Mouse (Mus musculus): ENCODE measurements around the gene Vcpkmt. TPM values are rescaled to one million over a fixed set of nuclear protein-coding genes. Genes with fewer than 3 reads are reported as not detected.
A peak's percentile ranks its signal among the peaks of the same experiment; 100 is the strongest.
"Not testable (repeated sequence)": the region's sequence is repeated elsewhere in the genome, so short reads cannot be mapped to it uniquely, and the experiment has no call there.

Gene Vcpkmt
- polyA plus RNA-seq, 1 experiment from 2014 or later, result 22.8 TPM

DNA sequence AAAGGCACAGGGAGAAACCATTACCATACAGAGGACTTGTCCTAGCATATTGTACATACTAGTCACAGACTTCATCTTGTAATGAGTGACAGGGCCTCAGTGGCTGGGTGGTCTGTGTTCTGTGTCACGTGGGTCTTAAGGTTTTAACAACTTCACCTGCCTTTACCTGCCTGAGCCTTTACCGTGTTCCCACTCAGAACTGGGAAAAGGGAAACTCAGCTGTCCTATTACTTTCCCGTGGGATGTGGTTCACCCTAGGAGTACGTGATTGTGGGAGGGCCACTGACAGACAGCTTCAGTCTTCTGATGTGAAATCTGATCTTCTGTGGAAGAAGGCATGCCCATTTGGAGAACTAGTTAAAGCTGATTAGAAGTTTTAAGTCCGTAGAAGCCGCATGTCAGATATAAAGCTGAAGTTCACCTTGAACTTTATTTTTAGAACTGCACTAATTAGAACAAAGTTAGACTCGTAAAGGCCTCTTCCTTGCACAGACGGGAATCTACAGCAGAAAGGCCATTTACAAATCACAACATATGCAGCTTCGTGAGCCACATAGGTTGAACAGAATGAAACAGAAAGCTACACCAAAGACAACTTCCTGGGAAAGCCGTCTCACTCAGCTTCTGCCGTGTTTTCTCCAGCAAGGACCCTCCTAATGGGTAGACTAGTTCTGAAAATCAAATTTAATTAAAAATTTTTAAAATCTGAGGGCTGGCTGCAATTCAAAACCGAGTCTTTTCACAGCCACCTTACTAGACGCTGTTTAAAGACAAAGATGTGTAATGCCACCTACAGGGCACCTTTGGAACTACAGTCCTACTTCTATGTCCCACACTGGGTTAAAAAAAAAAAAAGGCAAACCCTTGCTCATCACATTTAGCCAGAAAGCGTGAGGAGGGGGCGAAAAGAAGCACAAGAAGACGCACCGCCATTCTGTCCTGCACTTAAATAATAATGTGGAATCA lies 8.6 kb downstream of the Vcpkmt start:
- no peak for ATAC-seq (replicated peaks; ENCODE audit: insufficient number of reproducible peaks, low FRiP score, low TSS enrichment)
- Histone ChIP-seq H3K4me2 (peak overlapping the region; percentile 58), H3K9ac (ENCODE audit: low read depth, low read length) (peak overlapping the region; percentile 61), H3K27me3 (ENCODE audit: control insufficient read depth, insufficient read depth, low read length) (no peaks in the 10 kb centered on the region), H3K36me3 (ENCODE audit: control insufficient read depth, insufficient read depth, low read length) (peaks cover 9% of the 10 kb centered on the region), H3K9me3 (replicated peaks; ENCODE audit: control insufficient read depth, low read length) (no peaks in the 10 kb centered on the region), H3K4me1 (ENCODE audit: control insufficient read depth, insufficient read depth, low read length) (no peaks in the 10 kb centered on the region), H3K27ac (ENCODE audit: low read depth, low read length) (no peak overlapping the region), H3K4me3 (ENCODE audit: low read depth, low read length) (peak overlapping the region; percentile 32)
- WGBS (ENCODE audit: insufficient replicate concordance), result 28% methylated on average over 17 of the region's 17 CpGs

DNA sequence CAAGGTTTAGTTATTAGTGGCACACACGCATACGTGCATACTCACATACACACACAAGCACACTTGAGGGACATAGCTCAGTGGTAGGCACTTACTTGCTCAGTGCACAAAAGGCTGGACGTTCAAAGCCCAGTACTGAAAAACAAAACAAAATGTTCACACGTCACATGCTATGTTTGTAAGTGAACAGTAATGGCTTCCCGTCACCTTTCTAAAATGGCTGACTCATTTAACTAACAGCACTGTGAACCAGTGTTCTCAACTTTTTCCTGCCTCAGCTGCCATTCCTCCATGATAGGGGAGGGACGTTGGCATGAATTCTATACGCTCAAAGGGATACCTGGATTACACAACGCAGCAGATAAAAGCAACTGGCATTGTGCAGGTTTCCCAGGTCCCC lies 9.6 kb downstream of the Vcpkmt start:
- no peak for ATAC-seq (replicated peaks; ENCODE audit: insufficient number of reproducible peaks, low FRiP score, low TSS enrichment)
- Histone ChIP-seq H3K4me1 (ENCODE audit: control insufficient read depth, insufficient read depth, low read length) (no peaks in the 10 kb centered on the region), H3K27ac (ENCODE audit: low read depth, low read length) (no peak overlapping the region), H3K36me3 (ENCODE audit: control insufficient read depth, insufficient read depth, low read length) (peaks cover 7% of the 10 kb centered on the region), H3K27me3 (ENCODE audit: control insufficient read depth, insufficient read depth, low read length) (no peaks in the 10 kb centered on the region), H3K4me2 (no peak overlapping the region), H3K9ac (ENCODE audit: low read depth, low read length) (no peak overlapping the region), H3K9me3 (replicated peaks; ENCODE audit: control insufficient read depth, low read length) (no peaks in the 10 kb centered on the region), H3K4me3 (ENCODE audit: low read depth, low read length) (no peak overlapping the region)
- 90% methylated on average over 8 of the region's 8 CpGs for WGBS (ENCODE audit: insufficient replicate concordance)

DNA sequence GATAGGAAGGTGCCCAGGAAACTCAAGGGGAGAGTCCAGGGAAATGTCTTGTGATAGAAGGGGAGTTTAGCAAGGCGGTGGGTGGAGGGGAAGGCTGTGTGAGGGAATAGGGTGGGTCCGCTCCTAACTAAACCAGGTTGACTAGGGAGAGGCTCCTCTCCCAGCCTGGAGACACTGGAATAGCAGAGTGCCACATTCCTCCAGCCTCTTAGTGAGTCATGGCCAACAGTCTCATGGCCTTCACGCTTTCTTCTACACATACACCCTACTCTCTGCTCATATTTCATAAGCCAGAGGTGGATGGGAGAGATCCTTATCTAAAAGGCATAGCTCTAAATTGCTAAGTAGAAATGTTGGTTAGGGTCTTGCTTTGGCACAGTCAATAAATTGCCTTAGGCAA lies 12.9 kb downstream of the Vcpkmt start:
- Histone ChIP-seq H3K4me3 (ENCODE audit: low read depth, low read length) (no peak overlapping the region), H3K9ac (ENCODE audit: low read depth, low read length) (no peak overlapping the region), H3K9me3 (replicated peaks; ENCODE audit: control insufficient read depth, low read length) (no peaks in the 10 kb centered on the region), H3K4me2 (no peak overlapping the region), H3K4me1 (ENCODE audit: control insufficient read depth, insufficient read depth, low read length) (0 out of 2 replicates have a peak, but pooled peaks cover 3% of the 10 kb centered on the region), H3K27ac (ENCODE audit: low read depth, low read length) (no peak overlapping the region), H3K27me3 (ENCODE audit: control insufficient read depth, insufficient read depth, low read length) (no peaks in the 10 kb centered on the region), H3K36me3 (ENCODE audit: control insufficient read depth, insufficient read depth, low read length) (no peaks in the 10 kb centered on the region)
- no peak for ATAC-seq (replicated peaks; ENCODE audit: insufficient number of reproducible peaks, low FRiP score, low TSS enrichment)
- 78% methylated on average over 3 of the region's 3 CpGs for WGBS (ENCODE audit: insufficient replicate concordance)

DNA sequence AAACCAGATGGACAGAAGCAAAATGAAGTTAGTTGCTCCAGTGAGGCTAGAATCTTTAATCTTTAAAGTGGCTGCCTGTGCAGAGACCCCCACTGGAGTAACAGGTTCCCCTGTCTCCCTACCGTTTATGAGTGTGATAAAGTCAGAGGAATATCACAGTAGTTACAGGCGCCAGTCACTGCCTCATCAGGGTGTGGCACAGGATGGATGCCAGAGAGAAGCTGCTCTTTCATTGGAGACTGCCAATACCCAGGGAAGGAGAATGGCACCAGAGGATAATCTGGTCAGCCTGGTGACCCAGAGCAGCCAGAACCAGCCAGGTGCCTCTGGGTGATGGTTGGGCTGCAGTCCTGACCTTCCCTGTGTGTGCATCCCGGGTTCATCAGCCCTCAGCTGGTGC lies 14.6 kb downstream of the Vcpkmt start:
- ATAC-seq (replicated peaks; ENCODE audit: insufficient number of reproducible peaks, low FRiP score, low TSS enrichment), result no peak
- WGBS (ENCODE audit: insufficient replicate concordance), result 60% methylated on average over 3 of the region's 3 CpGs

DNA sequence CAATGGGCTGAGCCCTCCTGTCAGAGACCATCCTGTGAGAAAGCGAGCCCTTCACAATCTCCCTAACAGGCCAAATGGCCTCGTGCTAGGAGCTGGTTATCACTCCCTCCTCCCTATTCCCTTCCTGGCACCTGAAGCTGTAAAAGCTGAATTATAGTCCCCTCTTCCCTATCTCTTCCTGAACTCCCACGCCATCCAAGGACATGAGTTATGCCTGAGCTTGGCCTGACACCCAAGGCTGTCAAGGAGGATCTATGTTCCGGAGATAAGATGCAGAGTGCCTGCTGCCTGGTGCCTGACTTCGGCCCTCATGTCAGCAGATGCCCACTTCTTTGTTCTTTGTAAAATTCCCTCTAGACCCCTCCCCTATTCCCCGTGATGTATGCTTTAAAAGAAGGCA lies 21.8 kb downstream of the Vcpkmt start:
- WGBS (ENCODE audit: insufficient replicate concordance), result 81% methylated on average over 6 of the region's 6 CpGs
- not testable (repeated sequence) for ATAC-seq (replicated peaks; ENCODE audit: insufficient number of reproducible peaks, low FRiP score, low TSS enrichment); H3K4me1 ChIP-seq (ENCODE audit: control insufficient read depth, insufficient read depth, low read length)

More for the DNA sequence above, 14.6 kb downstream of the Vcpkmt start:
- Histone ChIP-seq H3K9me3 (replicated peaks; ENCODE audit: control insufficient read depth, low read length) (no peaks in the 10 kb centered on the region), H3K27me3 (ENCODE audit: control insufficient read depth, insufficient read depth, low read length) (no peaks in the 10 kb centered on the region), H3K9ac (ENCODE audit: low read depth, low read length) (no peak overlapping the region), H3K4me1 (ENCODE audit: control insufficient read depth, insufficient read depth, low read length) (0 out of 2 replicates have a peak, but pooled peaks cover 3% of the 10 kb centered on the region), H3K36me3 (ENCODE audit: control insufficient read depth, insufficient read depth, low read length) (no peaks in the 10 kb centered on the region), H3K4me3 (ENCODE audit: low read depth, low read length) (no peak overlapping the region), H3K27ac (ENCODE audit: low read depth, low read length) (no peak overlapping the region), H3K4me2 (no peak overlapping the region)

DNA sequence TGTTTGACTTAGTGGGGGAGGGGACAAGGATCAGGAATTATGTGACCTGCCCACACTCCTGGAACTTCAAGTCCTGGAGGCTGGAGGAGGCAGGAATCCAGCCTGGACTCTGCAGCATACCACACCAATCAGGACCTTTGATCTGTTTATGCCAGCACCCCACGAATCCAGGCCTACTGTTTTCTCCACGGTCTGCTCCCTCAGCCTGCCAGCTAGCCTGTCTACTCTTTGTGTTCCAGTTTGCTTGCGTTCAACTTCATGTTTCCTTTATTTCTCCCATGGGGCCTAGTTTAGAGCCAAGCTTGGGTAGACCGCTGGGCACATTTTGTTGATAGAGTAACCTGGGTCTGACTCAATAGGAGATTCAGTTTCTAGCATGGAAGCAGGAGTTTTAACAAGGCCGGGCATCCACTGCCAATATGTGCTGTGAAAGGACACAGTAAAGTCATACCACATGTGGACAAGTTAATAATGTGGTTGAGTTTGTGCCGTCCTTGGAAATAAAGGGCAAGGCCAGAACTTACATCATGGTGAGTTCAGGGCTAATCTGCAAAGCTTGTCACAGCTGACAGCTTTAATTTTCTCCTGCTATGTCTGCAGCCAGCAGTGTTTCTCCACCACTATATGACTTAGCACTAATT lies 26.5 kb downstream of the Vcpkmt start:
- Histone ChIP-seq H3K9ac (ENCODE audit: low read depth, low read length) (0 out of 2 replicates have a peak overlapping the region, but pooled peaks have one; percentile 16), H3K4me2 (no peak overlapping the region), H3K9me3 (replicated peaks; ENCODE audit: control insufficient read depth, low read length) (no peaks in the 10 kb centered on the region), H3K4me1 (ENCODE audit: control insufficient read depth, insufficient read depth, low read length) (0 out of 2 replicates have a peak, but pooled peaks cover 4% of the 10 kb centered on the region), H3K27me3 (ENCODE audit: control insufficient read depth, insufficient read depth, low read length) (no peaks in the 10 kb centered on the region), H3K36me3 (ENCODE audit: control insufficient read depth, insufficient read depth, low read length) (no peaks in the 10 kb centered on the region), H3K4me3 (ENCODE audit: low read depth, low read length) (no peak overlapping the region), H3K27ac (ENCODE audit: low read depth, low read length) (no peak overlapping the region)
- WGBS (ENCODE audit: insufficient replicate concordance), result 54% methylated on average over 6 of the region's 6 CpGs
- ATAC-seq (replicated peaks; ENCODE audit: insufficient number of reproducible peaks, low FRiP score, low TSS enrichment), result no peak

More for the DNA sequence above, 21.8 kb downstream of the Vcpkmt start:
- H3K9ac ChIP-seq (ENCODE audit: low read depth, low read length); H3K9me3 ChIP-seq (replicated peaks; ENCODE audit: control insufficient read depth, low read length); H3K4me2 ChIP-seq; H3K27me3 ChIP-seq (ENCODE audit: control insufficient read depth, insufficient read depth, low read length); H3K4me3 ChIP-seq (ENCODE audit: low read depth, low read length); H3K27ac ChIP-seq (ENCODE audit: low read depth, low read length); H3K36me3 ChIP-seq (ENCODE audit: control insufficient read depth, insufficient read depth, low read length): not testable (repeated sequence)

DNA sequence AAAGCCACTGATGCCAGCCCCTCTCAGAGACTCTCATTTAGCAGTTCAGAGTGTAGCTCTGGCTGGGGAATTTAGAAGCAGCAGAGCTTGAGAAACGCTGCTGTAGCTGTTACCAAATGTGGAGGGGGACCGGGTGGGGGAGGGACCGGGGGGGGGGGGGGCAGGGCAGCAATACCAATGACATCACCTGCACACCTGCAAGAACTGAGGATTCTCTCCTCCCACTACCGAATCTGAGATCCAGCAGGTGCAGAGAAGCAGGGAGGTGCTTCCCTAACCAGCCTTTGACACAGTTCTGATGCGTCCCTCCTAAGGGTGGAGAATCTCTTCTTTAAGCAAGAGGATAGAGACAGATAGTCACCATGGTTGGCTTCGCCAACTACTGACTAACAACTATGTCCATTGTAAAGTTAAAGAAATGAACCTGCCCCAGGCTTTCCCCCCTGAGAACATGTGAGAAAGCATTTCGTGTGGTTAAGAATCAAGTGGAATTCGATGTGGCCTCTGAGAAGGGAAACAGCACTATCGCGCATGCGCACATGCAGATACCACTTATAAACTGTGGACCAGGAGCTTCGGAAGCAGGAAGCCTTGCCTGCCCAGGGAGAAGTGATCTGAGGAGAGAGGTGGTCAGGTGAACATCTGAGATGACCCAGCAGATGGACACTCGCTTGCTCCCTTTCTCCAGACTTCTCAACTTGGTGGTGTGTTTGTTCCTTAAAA lies 37.2 kb downstream of the Vcpkmt start:
- no peaks in the 10 kb centered on the region for H3K36me3 ChIP-seq (ENCODE audit: control insufficient read depth, insufficient read depth, low read length)
- WGBS (ENCODE audit: insufficient replicate concordance), result 76% methylated on average over 13 of the region's 13 CpGs
- ATAC-seq (replicated peaks; ENCODE audit: insufficient number of reproducible peaks, low FRiP score, low TSS enrichment), result no peak
- H3K4me3 ChIP-seq (ENCODE audit: low read depth, low read length), result no peak overlapping the region
- H3K4me1 ChIP-seq (ENCODE audit: control insufficient read depth, insufficient read depth, low read length), result no peaks in the 10 kb centered on the region
- no peaks in the 10 kb centered on the region for H3K27me3 ChIP-seq (ENCODE audit: control insufficient read depth, insufficient read depth, low read length)
- no peak overlapping the region for H3K4me2 ChIP-seq
- no peak overlapping the region for H3K27ac ChIP-seq (ENCODE audit: low read depth, low read length)
- no peak overlapping the region for H3K9ac ChIP-seq (ENCODE audit: low read depth, low read length)
- no peaks in the 10 kb centered on the region for H3K9me3 ChIP-seq (replicated peaks; ENCODE audit: control insufficient read depth, low read length)

DNA sequence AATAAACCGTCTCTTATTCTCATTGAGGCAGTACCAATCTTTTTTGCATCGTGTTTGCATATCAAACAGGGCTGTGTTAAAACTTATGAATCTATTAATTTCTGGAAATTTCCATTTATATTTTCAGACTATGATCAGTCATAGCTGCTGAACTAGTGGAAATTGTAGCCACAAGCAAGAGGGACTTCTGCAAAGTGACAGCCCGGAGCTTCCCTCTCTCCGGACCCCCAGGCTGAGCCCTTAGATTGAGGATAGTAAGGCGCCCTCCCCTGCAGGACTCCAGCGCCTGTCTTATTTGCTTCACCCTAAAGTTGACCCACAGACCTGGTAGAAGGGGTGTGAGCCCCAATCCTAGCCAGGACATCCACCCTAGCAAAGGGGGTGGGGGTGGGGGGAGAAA lies 37.8 kb downstream of the Vcpkmt start:
- 75% methylated on average over 6 of the region's 6 CpGs for WGBS (ENCODE audit: insufficient replicate concordance)
- Histone ChIP-seq H3K36me3 (ENCODE audit: control insufficient read depth, insufficient read depth, low read length) (no peaks in the 10 kb centered on the region), H3K9ac (ENCODE audit: low read depth, low read length) (no peak overlapping the region), H3K9me3 (replicated peaks; ENCODE audit: control insufficient read depth, low read length) (no peaks in the 10 kb centered on the region), H3K4me3 (ENCODE audit: low read depth, low read length) (no peak overlapping the region), H3K27me3 (ENCODE audit: control insufficient read depth, insufficient read depth, low read length) (no peaks in the 10 kb centered on the region), H3K4me1 (ENCODE audit: control insufficient read depth, insufficient read depth, low read length) (no peaks in the 10 kb centered on the region), H3K4me2 (no peak overlapping the region), H3K27ac (ENCODE audit: low read depth, low read length) (no peak overlapping the region)
- no peak for ATAC-seq (replicated peaks; ENCODE audit: insufficient number of reproducible peaks, low FRiP score, low TSS enrichment)

All from heart, embryonic 11.5 days (tissue).